Mouse (Mus musculus): ENCODE results near the gene Phf19. TPM values are rescaled to one million over a fixed set of nuclear protein-coding genes. Genes with fewer than 3 reads are reported as not detected.

The Phf19 gene
- polyA plus RNA-seq, 1 experiment, result 7.6 TPM

DNA sequence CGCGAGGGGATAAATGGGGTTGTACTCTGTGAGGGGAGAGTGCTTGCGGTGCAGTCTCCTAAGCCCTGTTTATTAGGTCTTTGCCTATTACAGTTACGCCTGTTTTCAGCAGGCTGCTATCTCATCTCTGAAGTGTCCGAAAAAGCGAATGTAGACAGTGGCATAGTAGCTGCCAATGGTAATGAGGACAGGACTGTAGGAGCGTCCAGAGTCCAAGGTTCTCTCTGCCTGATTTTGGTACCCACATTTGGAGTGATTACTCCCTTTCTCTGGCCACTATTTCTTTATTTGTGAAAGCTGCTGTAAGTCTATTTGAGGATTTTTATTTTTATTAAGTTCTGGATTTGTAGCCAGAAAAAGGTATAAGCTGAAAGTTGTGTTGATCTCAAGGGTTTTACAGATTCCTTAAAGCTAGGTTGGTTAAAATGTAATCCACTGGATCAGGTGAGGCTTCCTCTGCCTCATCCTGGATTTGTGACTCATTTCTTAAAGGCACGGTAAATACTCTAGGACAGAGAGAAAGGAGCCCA, 38.9 kb downstream of the Phf19 start, which contains the start of gene Psmd5:
TSS of gene Psmd5 (minus strand) at position 153 of the 530 bp plus-strand sequence.
- no peak for TF ChIP-seq MYOD1 (IDR thresholded peaks at IDR 0.05; ENCODE audit: control insufficient read depth, insufficient read length, low read depth)
- no peak for TF ChIP-seq CEBPB (IDR thresholded peaks at IDR 0.05; ENCODE audit: low read depth)
- TF ChIP-seq FOSL1 (IDR thresholded peaks at IDR 0.05; ENCODE audit: insufficient read depth, low read length, poor library complexity, severe bottlenecking), result no peak
- TF ChIP-seq USF1 (IDR thresholded peaks at IDR 0.05; ENCODE audit: low read depth), result no peak
- no peak for TF ChIP-seq CTCF (IDR thresholded peaks at IDR 0.05; ENCODE audit: control insufficient read depth, insufficient read depth, insufficient read length)
- no peak for TF ChIP-seq MAX (IDR thresholded peaks at IDR 0.05)
- TF ChIP-seq MYOG (IDR thresholded peaks at IDR 0.05; ENCODE audit: control insufficient read depth, extremely low read depth, insufficient read length), result no peak
- Histone ChIP-seq H3K36me3 (ENCODE audit: control insufficient read depth, insufficient read depth) (no peaks in the 10 kb centered on the region), H3K27me3 (ENCODE audit: control insufficient read depth, insufficient read depth, insufficient read length) (peaks cover 37% of the 10 kb centered on the region), H3K4me3 (ENCODE audit: insufficient read depth, poor library complexity, severe bottlenecking) (no peak within 1 kb of the TSS), H3ac (ENCODE audit: control insufficient read depth, insufficient read length, low read depth) (peak within 1 kb of the TSS; percentile 25), H3K79me2 (ENCODE audit: control insufficient read depth, insufficient read depth) (peaks cover 18% of the 10 kb centered on the region), H3K79me3 (ENCODE audit: low read depth) (peaks cover 9% of the 10 kb centered on the region)

DNA sequence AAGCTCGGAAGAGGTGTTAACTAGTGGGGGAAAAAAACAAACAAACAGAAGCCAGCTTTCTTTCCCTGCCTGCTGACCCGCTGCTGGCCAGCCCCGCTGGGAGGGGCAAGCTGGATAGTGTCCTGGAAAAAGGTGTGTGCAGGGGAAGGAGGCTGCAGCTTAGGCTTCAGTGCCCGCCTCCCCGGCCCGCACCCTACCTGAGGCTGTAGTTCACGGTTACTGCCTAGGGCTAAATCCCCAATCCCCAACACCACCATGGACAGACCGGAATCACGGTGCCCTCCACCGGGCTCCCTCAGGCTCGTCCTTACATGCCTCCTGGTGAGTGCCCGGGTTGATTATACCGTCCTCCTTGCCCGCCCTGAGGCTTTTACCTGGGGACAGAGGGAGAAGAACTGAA, 39.6 kb downstream of the Phf19 start, which contains the start of gene Cutal:
TSS of gene Cutal (plus strand) at position 126 of the 400 bp plus-strand sequence.
- no peak for TF ChIP-seq USF1 (IDR thresholded peaks at IDR 0.05; ENCODE audit: low read depth)
- TF ChIP-seq FOSL1 (IDR thresholded peaks at IDR 0.05; ENCODE audit: insufficient read depth, low read length, poor library complexity, severe bottlenecking), result no peak
- no peak for TF ChIP-seq CTCF (IDR thresholded peaks at IDR 0.05; ENCODE audit: control insufficient read depth, insufficient read depth, insufficient read length)
- no peak for TF ChIP-seq MAX (IDR thresholded peaks at IDR 0.05)
- no peak within 1 kb of the TSS for H3K4me3 ChIP-seq (ENCODE audit: insufficient read depth, poor library complexity, severe bottlenecking)
- peaks cover 24% of the 10 kb centered on the region for H3K79me2 ChIP-seq (ENCODE audit: control insufficient read depth, insufficient read depth)
- H3K27me3 ChIP-seq (ENCODE audit: control insufficient read depth, insufficient read depth, insufficient read length), result peaks cover 33% of the 10 kb centered on the region
- no peaks in the 10 kb centered on the region for H3K36me3 ChIP-seq (ENCODE audit: control insufficient read depth, insufficient read depth)
- H3ac ChIP-seq (ENCODE audit: control insufficient read depth, insufficient read length, low read depth), result peak within 1 kb of the TSS; percentile 25
- H3K79me3 ChIP-seq (ENCODE audit: low read depth), result peaks cover 16% of the 10 kb centered on the region

DNA sequence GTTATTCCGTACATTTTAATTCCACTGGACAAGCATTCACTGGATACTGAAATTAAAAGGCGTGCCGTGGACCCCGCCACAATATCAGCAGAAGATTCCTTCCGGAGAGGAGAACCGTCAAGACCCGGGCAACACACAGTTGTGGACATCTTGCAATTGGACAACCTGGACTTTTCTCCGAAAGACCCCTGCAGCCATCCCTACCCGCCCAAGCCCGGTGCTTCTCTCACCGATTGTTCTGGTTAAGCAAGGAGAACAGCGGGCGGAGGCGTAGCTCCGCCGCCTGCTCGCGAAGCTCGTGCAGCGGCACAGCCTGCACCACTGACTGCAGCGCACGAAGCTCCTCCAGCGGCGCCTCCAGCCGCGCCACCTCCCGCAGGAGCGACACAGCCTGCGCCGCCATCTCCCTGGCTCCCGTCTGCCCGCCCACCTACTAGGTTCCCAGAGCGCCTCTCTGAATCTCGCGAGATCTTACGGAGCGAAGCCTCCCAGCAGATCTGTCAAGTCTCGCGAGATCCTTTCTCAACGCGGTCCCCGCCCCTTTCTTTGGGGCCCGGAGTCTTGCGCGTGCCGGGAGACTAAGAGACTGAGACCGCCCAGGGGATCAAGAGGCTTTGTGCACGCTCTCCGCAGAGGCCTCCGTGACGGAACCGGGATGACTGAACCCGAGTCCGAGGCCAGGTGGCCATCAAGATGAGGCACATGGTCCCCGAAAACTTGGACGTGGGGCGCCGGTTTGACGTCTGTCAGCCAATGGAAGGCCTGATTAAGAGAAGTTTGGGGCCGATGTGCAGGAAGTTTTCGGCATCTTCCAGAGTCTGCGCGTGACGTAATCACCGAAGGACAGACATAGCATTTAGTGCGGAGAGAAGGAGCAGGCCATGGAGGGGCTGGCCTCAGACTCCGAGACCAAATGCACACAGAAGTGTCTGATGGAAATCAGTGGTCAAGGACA, 43.0 kb downstream of the Phf19 start:
- peak overlapping the region; percentile 100 for H3ac ChIP-seq (ENCODE audit: control insufficient read depth, insufficient read length, low read depth)
- peaks cover 13% of the 10 kb centered on the region for H3K27me3 ChIP-seq (ENCODE audit: control insufficient read depth, insufficient read depth, insufficient read length)
- peak; percentile 69 for TF ChIP-seq MAX (IDR thresholded peaks at IDR 0.05)
- no peak for TF ChIP-seq MYOD1 (IDR thresholded peaks at IDR 0.05; ENCODE audit: control insufficient read depth, insufficient read length, low read depth)
- TF ChIP-seq CEBPB (IDR thresholded peaks at IDR 0.05; ENCODE audit: low read depth), result no peak
- TF ChIP-seq FOSL1 (IDR thresholded peaks at IDR 0.05; ENCODE audit: insufficient read depth, low read length, poor library complexity, severe bottlenecking), result no peak
- no peak for TF ChIP-seq CTCF (IDR thresholded peaks at IDR 0.05; ENCODE audit: control insufficient read depth, insufficient read depth, insufficient read length)
- TF ChIP-seq MYOG (IDR thresholded peaks at IDR 0.05; ENCODE audit: control insufficient read depth, extremely low read depth, insufficient read length), result no peak
- TF ChIP-seq USF1 (IDR thresholded peaks at IDR 0.05; ENCODE audit: low read depth), result peak; percentile 1
- peaks cover 59% of the 10 kb centered on the region for H3K79me2 ChIP-seq (ENCODE audit: control insufficient read depth, insufficient read depth)
- peaks cover 49% of the 10 kb centered on the region for H3K79me3 ChIP-seq (ENCODE audit: low read depth)
- peaks cover 18% of the 10 kb centered on the region for H3K36me3 ChIP-seq (ENCODE audit: control insufficient read depth, insufficient read depth)
- H3K4me3 ChIP-seq (ENCODE audit: insufficient read depth, poor library complexity, severe bottlenecking), result peak overlapping the region; percentile 100

DNA sequence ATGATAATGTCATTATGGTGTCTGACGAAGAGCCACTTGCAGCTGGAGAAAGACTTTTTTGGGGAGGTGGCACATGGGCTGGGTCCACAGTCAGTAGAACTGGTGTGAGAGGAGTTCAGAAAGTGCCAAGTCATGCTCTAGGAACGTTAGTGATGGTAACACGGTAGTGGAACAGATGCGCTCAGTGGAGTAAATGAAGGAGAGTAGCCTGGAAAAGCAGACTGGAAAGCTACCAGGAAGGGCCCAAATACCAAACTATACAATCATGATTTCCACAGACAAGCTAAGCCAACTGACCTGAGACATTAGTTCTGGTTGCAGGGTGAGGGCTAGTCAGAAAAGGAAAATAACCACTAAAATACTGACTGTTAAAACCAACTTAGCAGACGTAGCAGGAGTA, 44.1 kb downstream of the Phf19 start:
- Histone ChIP-seq H3K27me3 (ENCODE audit: control insufficient read depth, insufficient read depth, insufficient read length) (peaks cover 10% of the 10 kb centered on the region), H3K36me3 (ENCODE audit: control insufficient read depth, insufficient read depth) (peaks cover 30% of the 10 kb centered on the region), H3ac (ENCODE audit: control insufficient read depth, insufficient read length, low read depth) (peak overlapping the region; percentile 44), H3K79me2 (ENCODE audit: control insufficient read depth, insufficient read depth) (peaks cover 70% of the 10 kb centered on the region), H3K4me3 (ENCODE audit: insufficient read depth, poor library complexity, severe bottlenecking) (peak overlapping the region; percentile 100), H3K79me3 (ENCODE audit: low read depth) (peaks cover 59% of the 10 kb centered on the region)
- TF ChIP-seq MYOG (IDR thresholded peaks at IDR 0.05; ENCODE audit: control insufficient read depth, extremely low read depth, insufficient read length), result no peak
- no peak for TF ChIP-seq FOSL1 (IDR thresholded peaks at IDR 0.05; ENCODE audit: insufficient read depth, low read length, poor library complexity, severe bottlenecking)

DNA sequence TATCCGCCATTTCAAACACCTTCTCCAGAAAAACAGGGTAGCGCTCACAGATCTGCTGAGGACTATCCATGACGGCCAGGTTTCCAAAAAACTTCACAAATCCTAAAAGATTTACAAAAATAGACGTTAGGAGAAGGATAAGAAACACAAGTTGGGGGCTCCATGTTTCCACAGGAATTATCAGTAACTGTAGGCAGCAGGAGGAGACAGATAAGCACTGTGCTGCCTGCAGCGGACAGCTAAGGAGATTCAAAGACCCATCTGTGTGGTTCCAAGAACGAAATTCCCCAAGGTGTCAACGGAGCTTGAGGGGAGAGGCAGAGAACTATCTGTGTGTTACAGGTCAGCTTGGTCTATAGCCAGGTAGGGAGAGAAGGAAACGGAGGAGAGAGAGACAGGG, 56.1 kb downstream of the Phf19 start:
- TF ChIP-seq FOSL1 (IDR thresholded peaks at IDR 0.05; ENCODE audit: insufficient read depth, low read length, poor library complexity, severe bottlenecking) (no peak), MYOG (IDR thresholded peaks at IDR 0.05; ENCODE audit: control insufficient read depth, extremely low read depth, insufficient read length) (no peak)
- Histone ChIP-seq H3K36me3 (ENCODE audit: control insufficient read depth, insufficient read depth) (peaks cover 91% of the 10 kb centered on the region), H3K79me2 (ENCODE audit: control insufficient read depth, insufficient read depth) (no peaks in the 10 kb centered on the region)

DNA sequence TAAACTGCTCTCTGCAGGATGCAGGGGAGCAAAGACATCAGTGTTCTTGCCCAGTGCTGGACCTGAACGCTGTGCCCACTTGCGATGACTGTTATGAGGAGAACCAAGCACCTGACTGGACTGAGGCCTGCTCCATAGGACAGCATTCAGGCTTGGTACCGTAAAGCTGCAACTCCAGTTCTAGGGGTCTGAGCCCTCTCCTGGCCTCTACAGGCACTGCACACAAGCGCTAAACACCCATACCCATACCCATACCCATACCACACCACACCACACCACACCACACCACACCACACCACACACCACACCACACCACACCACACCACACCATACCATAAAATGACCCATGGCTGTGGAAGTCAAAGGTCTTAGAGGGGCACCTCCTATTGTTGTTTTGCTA, 58.6 kb downstream of the Phf19 start:
- Histone ChIP-seq H3K27me3 (ENCODE audit: control insufficient read depth, insufficient read depth, insufficient read length) (no peaks in the 10 kb centered on the region), H3K4me3 (ENCODE audit: insufficient read depth, poor library complexity, severe bottlenecking) (no peak overlapping the region), H3ac (ENCODE audit: control insufficient read depth, insufficient read length, low read depth) (no peak overlapping the region), H3K36me3 (ENCODE audit: control insufficient read depth, insufficient read depth) (peaks cover 100% of the 10 kb centered on the region), H3K79me3 (ENCODE audit: low read depth) (no peaks in the 10 kb centered on the region), H3K79me2 (ENCODE audit: control insufficient read depth, insufficient read depth) (no peaks in the 10 kb centered on the region)
- TF ChIP-seq MYOG (IDR thresholded peaks at IDR 0.05; ENCODE audit: control insufficient read depth, extremely low read depth, insufficient read length), result no peak
- TF ChIP-seq USF1 (IDR thresholded peaks at IDR 0.05; ENCODE audit: low read depth), result no peak
- no peak for TF ChIP-seq CTCF (IDR thresholded peaks at IDR 0.05; ENCODE audit: control insufficient read depth, insufficient read depth, insufficient read length)
- no peak for TF ChIP-seq FOSL1 (IDR thresholded peaks at IDR 0.05; ENCODE audit: insufficient read depth, low read length, poor library complexity, severe bottlenecking)

More for the DNA sequence above, 56.1 kb downstream of the Phf19 start:
- Histone ChIP-seq H3K4me3 (ENCODE audit: insufficient read depth, poor library complexity, severe bottlenecking) (no peak overlapping the region), H3K79me3 (ENCODE audit: low read depth) (no peaks in the 10 kb centered on the region), H3ac (ENCODE audit: control insufficient read depth, insufficient read length, low read depth) (no peak overlapping the region), H3K27me3 (ENCODE audit: control insufficient read depth, insufficient read depth, insufficient read length) (no peaks in the 10 kb centered on the region)

Data from C2C12 (cell line).